Mouse (Mus musculus): ENCODE measurements around the gene Rgs7. TPM values are rescaled to one million over a fixed set of nuclear protein-coding genes. Genes with fewer than 3 reads are reported as not detected.

Rgs7 gene
- polyA plus RNA-seq, 1 experiment, result 0.54 TPM

- no peak overlapping the region for H3K4me3 ChIP-seq (ENCODE audit: control insufficient read depth, insufficient read depth, low read length)
- no peak for DNase-seq
- no peaks in the 10 kb centered on the region for H3K4me1 ChIP-seq (replicated peaks; ENCODE audit: control insufficient read depth, insufficient read depth, low read length)
- WGBS, result 5% methylated on average over 8 of the region's 8 CpGs
- no peaks in the 10 kb centered on the region for H3K27me3 ChIP-seq (ENCODE audit: control insufficient read depth, insufficient read depth, low read length)
- H3K27ac ChIP-seq (ENCODE audit: control insufficient read depth, insufficient read depth, low read length), result no peak overlapping the region
- H3K36me3 ChIP-seq (ENCODE audit: control insufficient read depth, insufficient read depth, low read length), result no peaks in the 10 kb centered on the region
- TF ChIP-seq POLR2A (IDR thresholded peaks at IDR 0.05; ENCODE audit: control insufficient read depth, extremely low read depth, insufficient read depth, low read length, poor library complexity), result no peak
- TF ChIP-seq CTCF (IDR thresholded peaks at IDR 0.05; ENCODE audit: borderline replicate concordance, control insufficient read depth, extremely low read depth, insufficient read depth, low read length, poor library complexity), result no peak
Observed at GRCm38 (mm10) chr1:175469087-175469788, 23.1 kb downstream of the Rgs7 start.

GRCm38 (mm10) chr1:175464566-175464965 is 27.7 kb downstream of the Rgs7 start:
- no peak for DNase-seq
- TF ChIP-seq CTCF (IDR thresholded peaks at IDR 0.05; ENCODE audit: borderline replicate concordance, control insufficient read depth, extremely low read depth, insufficient read depth, low read length, poor library complexity) (no peak), POLR2A (IDR thresholded peaks at IDR 0.05; ENCODE audit: control insufficient read depth, extremely low read depth, insufficient read depth, low read length, poor library complexity) (no peak)
- H3K36me3 ChIP-seq (ENCODE audit: control insufficient read depth, insufficient read depth, low read length), result no peaks in the 10 kb centered on the region
- WGBS, result 83% methylated on average over 2 of the region's 2 CpGs
- H3K27ac ChIP-seq (ENCODE audit: control insufficient read depth, insufficient read depth, low read length), result no peak overlapping the region
- H3K4me3 ChIP-seq (ENCODE audit: control insufficient read depth, insufficient read depth, low read length), result no peak overlapping the region
- no peaks in the 10 kb centered on the region for H3K27me3 ChIP-seq (ENCODE audit: control insufficient read depth, insufficient read depth, low read length)
- H3K4me1 ChIP-seq (replicated peaks; ENCODE audit: control insufficient read depth, insufficient read depth, low read length), result no peaks in the 10 kb centered on the region

DNA sequence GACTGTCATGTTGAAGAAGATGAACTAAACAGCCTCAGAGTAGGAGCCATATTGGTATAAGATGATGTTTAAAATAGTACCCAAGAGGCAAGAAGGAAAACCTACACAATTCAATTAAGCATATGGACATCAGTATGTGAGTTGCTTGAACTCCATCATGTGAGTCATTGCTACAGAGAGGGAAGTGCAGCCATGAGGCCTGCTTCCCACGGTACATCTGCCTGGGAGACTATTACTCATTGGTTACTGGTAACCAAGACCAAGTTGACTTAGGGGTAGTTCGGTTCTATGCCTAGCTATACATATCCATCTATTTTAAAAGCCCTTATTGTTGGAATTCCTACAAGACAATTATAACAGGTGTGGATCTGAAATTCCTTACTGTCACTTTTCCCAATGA is 29.9 kb downstream of the Rgs7 start:
- no peak for DNase-seq
- Histone ChIP-seq H3K27ac (ENCODE audit: control insufficient read depth, insufficient read depth, low read length) (no peak overlapping the region), H3K36me3 (ENCODE audit: control insufficient read depth, insufficient read depth, low read length) (no peaks in the 10 kb centered on the region), H3K4me3 (ENCODE audit: control insufficient read depth, insufficient read depth, low read length) (no peak overlapping the region), H3K27me3 (ENCODE audit: control insufficient read depth, insufficient read depth, low read length) (no peaks in the 10 kb centered on the region), H3K4me1 (replicated peaks; ENCODE audit: control insufficient read depth, insufficient read depth, low read length) (no peaks in the 10 kb centered on the region)
- WGBS, result 94% methylated on average over 2 of the region's 2 CpGs
- no peak for TF ChIP-seq CTCF (IDR thresholded peaks at IDR 0.05; ENCODE audit: borderline replicate concordance, control insufficient read depth, extremely low read depth, insufficient read depth, low read length, poor library complexity)
- no peak for TF ChIP-seq POLR2A (IDR thresholded peaks at IDR 0.05; ENCODE audit: control insufficient read depth, extremely low read depth, insufficient read depth, low read length, poor library complexity)

GRCm38 (mm10) chr1:175454041-175454636 is 38.2 kb downstream of the Rgs7 start:
- H3K36me3 ChIP-seq (ENCODE audit: control insufficient read depth, insufficient read depth, low read length), result no peaks in the 10 kb centered on the region
- TF ChIP-seq CTCF (IDR thresholded peaks at IDR 0.05; ENCODE audit: borderline replicate concordance, control insufficient read depth, extremely low read depth, insufficient read depth, low read length, poor library complexity) (no peak), POLR2A (IDR thresholded peaks at IDR 0.05; ENCODE audit: control insufficient read depth, extremely low read depth, insufficient read depth, low read length, poor library complexity) (no peak)
- no peak overlapping the region for H3K4me3 ChIP-seq (ENCODE audit: control insufficient read depth, insufficient read depth, low read length)
- no peak overlapping the region for H3K27ac ChIP-seq (ENCODE audit: control insufficient read depth, insufficient read depth, low read length)
- DNase-seq, result no peak
- H3K27me3 ChIP-seq (ENCODE audit: control insufficient read depth, insufficient read depth, low read length), result no peaks in the 10 kb centered on the region
- H3K4me1 ChIP-seq (replicated peaks; ENCODE audit: control insufficient read depth, insufficient read depth, low read length), result no peaks in the 10 kb centered on the region
- 80% methylated on average over 6 of the region's 6 CpGs for WGBS

DNA sequence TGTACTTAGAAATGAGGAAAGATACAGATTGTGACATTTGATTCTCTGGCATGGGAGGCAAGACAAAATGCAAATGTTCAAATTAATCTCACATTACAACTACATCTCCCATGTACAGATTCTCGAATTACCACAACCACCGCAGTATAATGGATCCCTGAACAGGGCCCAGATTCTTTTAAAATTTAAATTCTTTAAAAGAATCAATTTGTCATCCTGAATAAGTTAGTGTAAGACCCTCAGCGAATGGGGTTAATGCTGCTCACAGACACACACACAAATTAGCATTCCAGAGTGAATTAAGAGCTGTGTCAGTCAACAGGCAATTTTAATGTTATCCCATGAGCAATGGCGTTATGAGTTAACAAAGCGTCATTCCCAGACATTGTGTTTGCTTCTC is 44.3 kb downstream of the Rgs7 start:
- TF ChIP-seq POLR2A (IDR thresholded peaks at IDR 0.05; ENCODE audit: control insufficient read depth, extremely low read depth, insufficient read depth, low read length, poor library complexity) (no peak), CTCF (IDR thresholded peaks at IDR 0.05; ENCODE audit: borderline replicate concordance, control insufficient read depth, extremely low read depth, insufficient read depth, low read length, poor library complexity) (no peak)
- no peak overlapping the region for H3K4me3 ChIP-seq (ENCODE audit: control insufficient read depth, insufficient read depth, low read length)
- no peaks in the 10 kb centered on the region for H3K4me1 ChIP-seq (replicated peaks; ENCODE audit: control insufficient read depth, insufficient read depth, low read length)
- no peaks in the 10 kb centered on the region for H3K36me3 ChIP-seq (ENCODE audit: control insufficient read depth, insufficient read depth, low read length)
- WGBS, result 91% methylated on average over 5 of the region's 5 CpGs
- DNase-seq, result no peak
- no peak overlapping the region for H3K27ac ChIP-seq (ENCODE audit: control insufficient read depth, insufficient read depth, low read length)
- no peaks in the 10 kb centered on the region for H3K27me3 ChIP-seq (ENCODE audit: control insufficient read depth, insufficient read depth, low read length)

- no peaks in the 10 kb centered on the region for H3K4me1 ChIP-seq (replicated peaks; ENCODE audit: control insufficient read depth, insufficient read depth, low read length)
- no peak for DNase-seq
- no peaks in the 10 kb centered on the region for H3K36me3 ChIP-seq (ENCODE audit: control insufficient read depth, insufficient read depth, low read length)
- H3K27me3 ChIP-seq (ENCODE audit: control insufficient read depth, insufficient read depth, low read length), result no peaks in the 10 kb centered on the region
- no peak overlapping the region for H3K27ac ChIP-seq (ENCODE audit: control insufficient read depth, insufficient read depth, low read length)
- no peak overlapping the region for H3K4me3 ChIP-seq (ENCODE audit: control insufficient read depth, insufficient read depth, low read length)
- WGBS, result 89% methylated on average over 1 of the region's 1 CpGs
- TF ChIP-seq POLR2A (IDR thresholded peaks at IDR 0.05; ENCODE audit: control insufficient read depth, extremely low read depth, insufficient read depth, low read length, poor library complexity), result no peak
- no peak for TF ChIP-seq CTCF (IDR thresholded peaks at IDR 0.05; ENCODE audit: borderline replicate concordance, control insufficient read depth, extremely low read depth, insufficient read depth, low read length, poor library complexity)
Observed at GRCm38 (mm10) chr1:175442939-175443338, 49.4 kb downstream of the Rgs7 start.
